Mouse (Mus musculus) kidney, postnatal 4 days (tissue): ENCODE measurements at regions not wholly inside any gene's neighbourhood (a gene's known extent, or its start where the extent isn't known, plus 50 kb on each side); places are given as distances from the start of the nearest gene placed in this dataset.
"Not testable (repeated sequence)": the region's sequence is repeated elsewhere in the genome, so short reads cannot be mapped to it uniquely, and the experiment has no call there.

ENCODE experiments used
- DNase-seq, 2 experiments: peaks; one replicate each; pipeline ENCODE4 v3.0.0; 2021; ENCODE audit warnings: mixed read lengths in 2 of 2

DNA sequence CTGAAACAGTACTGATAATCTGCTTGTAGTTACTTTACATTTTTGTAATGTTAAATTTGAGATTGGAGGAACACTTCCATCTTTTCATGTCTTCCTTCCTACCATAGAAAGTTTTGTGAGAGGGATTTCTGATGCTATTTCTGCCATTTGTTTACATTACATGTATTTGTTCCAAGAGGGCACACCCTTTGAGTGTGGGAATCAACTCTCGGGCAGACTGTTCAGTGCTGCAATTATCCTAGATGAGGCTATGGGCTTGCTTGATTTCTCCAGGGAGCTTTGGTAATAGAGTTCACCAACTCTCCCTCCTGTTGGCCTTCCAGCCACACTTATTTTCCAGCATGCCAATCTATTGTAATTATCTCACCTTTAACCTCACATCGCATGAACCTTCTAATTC, 52.4 kb downstream of the Gm13691 start:
- DNase-seq = no peak

DNA sequence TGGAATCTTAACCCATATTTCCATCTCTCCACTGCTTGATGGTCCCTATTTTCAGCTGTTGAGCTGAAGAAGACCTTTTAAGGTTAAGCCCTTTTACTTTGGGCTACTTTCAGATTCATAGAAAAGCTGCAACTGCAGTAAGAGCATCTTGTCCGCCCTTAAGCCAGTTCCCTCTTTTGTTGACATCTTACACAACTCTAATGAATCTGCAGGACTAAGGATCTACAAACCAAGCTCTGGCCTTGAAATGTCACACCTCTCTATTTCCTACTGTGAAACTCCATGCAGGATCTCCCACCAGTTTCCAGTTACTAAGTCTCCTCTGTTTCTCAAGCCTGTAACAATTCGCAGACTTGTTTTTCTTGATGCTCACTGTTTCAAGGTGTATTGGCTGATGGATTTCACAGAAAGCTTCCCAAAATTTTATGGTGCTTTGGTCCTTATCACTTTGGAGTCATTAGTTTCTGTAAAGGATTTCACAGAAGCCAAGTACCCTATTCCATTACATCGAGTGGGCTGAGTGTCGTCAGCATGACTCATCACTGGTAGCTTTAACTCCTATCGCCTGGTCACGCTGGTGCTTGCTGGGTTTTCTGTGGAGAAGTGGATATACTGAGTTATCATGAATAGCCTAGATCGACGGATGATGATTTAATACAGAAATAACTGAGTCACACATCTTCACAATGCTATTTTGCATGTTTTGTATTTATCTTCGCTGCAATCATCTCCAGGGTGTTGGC, 58.2 kb downstream of the Gm13691 start:
- no peak for DNase-seq

- no peak for DNase-seq
Observed at GRCm38 (mm10) chr2:84051883-84052331, 61.6 kb downstream of the Gm13691 start.

GRCm38 (mm10) chr2:84059246-84059645, 68.9 kb downstream of the Gm13691 start:
- peak in 1 of 2 experiments; percentile 20 for DNase-seq

DNA sequence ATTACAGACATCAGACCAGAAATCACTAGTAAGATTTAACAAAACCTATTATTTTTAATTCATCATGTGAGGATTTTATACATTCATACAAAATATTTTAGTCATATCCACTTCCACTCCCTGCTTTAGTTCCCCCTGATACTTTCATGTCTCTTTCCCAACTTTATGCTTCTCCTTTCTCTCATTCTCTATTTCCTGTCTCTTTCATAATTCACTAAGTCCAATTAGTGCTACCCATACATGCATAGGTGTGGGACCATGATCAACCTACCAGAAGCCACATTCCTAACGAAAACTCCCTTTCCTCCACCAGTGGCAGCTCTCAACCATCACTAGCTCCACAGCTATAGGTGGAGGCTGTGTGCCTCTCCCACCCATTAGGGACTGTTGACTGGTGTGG, 70.9 kb downstream of the Gm13691 start:
- no peak for DNase-seq

GRCm38 (mm10) chr2:84064371-84064770, 74.0 kb downstream of the Gm13691 start:
- DNase-seq = no peak

DNA sequence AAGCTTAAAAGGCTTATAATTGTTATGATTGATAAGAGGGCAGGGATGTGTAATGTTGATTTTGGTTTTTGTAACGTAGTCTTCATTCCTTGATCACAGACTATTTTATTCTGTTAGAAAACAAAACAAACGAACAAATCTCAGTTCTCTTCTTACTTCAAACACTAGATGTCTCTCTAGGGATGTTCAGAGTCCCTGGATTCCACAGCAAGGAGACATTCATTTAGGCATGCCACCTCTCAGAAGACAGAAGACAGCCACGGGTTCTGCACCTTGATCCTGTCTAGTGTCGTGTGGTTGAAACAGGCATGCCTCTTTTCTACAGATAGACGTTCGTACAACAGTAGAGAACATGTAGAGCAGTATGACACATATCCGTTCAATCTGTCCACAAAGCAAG, 74.7 kb downstream of the Gm13691 start:
- peak; percentile 3 to 6 for DNase-seq

DNA sequence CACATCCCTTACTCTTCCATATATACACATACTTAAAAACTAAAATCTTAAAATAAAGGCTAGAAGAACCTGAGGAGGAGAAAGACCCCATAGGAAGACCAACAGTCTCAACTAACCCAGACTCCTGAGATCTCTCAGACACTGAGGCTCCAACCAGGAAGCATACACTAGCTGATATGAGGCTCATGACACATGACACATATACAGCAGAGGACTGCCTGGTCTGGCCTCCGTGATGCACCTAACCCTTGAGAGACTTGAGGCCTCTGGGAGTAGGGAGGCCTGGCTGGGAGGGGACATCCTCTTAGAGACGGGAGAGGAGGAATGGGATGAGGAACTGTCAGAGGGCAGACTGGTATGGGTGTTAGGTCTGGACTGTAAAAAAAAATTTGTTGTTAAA, 75.4 kb downstream of the Gm13691 start:
- no peak for DNase-seq

- no peak for DNase-seq
Observed at GRCm38 (mm10) chr2:84066151-84066693, 75.9 kb downstream of the Gm13691 start.

DNA sequence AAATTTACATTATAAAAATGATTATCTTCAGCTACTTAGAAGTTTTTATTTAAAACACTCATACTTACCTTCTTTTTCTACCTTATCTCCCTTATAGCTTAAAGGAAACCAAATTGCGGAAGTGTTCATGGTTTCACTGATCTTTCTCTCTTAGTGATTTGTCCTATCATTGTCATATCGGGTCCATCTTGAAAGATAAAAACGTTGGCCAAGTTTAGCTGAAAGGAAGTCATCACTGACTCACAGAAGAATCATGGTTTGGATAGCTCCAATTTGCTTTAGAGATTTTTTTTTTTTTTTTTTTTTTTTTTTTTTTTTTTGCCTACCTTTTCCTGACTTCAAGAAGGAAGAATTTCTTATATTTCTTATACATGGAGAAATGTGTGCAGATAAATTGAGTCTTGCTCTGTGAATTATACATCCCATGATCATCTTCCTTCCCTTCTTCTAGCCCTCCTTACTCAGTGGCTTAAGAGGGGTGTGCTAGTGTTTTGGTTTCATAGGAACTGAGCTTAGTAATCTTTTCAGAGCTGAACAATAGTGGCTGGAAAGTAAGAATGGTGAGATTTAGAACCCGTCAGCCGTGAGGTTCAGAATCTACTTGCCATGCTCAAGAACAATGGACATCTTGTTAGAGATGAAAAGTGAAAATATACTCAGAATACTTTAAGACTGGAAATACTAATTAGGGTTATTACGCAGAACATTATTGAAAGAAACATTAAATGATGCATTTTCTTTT, 76.6 kb downstream of the Gm13691 start:
- DNase-seq = no peak

GRCm38 (mm10) chr2:84068617-84069016, 78.3 kb downstream of the Gm13691 start:
- no peak for DNase-seq

DNA sequence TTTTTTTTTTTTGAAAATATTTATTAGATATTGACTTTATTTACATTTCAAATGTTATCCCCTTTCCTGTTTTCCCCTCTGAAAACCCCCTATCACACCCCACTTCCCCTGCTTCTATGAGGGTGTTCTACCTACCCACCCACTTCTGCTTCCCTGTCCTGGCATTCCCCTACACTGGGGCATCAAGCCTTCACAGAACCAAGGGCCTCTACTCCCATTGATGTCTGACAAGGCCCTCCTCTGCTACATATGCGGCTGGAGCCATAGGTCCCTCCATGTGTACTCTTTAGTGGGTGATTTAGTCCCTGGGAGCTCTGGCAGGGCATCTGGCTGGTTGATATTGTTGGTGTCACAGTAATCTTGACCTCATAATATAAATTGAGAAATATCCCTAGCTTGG, 79.1 kb downstream of the Gm13691 start:
- DNase-seq = not testable (repeated sequence)

DNA sequence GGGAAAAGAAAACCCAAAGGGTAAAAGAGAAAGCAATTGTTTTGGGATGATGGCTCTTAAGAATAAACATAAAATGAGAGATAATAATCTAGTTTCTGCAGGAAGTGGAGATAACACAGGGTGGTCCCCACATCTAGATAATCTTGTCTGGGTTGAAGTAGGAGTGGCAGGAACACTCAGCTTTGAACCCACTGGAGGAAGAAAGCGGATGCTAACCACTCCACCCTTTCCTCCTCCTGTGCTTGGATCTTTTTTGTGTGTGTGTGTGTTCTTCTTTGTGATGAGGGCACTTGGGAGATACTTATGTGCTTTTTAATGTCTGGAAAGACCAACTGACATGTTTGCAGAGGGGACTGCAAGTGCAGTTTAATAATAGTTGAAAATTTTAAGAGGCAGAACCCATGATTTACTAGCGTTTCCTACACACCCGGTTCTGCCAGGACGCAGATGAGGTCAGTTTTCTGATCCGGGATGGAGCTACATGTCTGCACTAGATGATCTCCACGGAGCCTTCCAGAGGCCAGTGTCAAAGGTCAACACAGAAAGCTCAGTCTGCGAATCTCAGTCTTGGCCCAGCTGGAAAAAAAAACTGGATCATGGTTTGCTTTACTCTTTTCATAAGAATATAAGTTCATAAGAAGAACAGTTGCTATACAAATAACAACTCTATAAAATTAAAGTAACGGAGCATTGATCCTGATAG, 82.7 kb downstream of the Gm13691 start:
- peak; percentile 12 to 44 for DNase-seq

GRCm38 (mm10) chr2:84075944-84076343, 85.6 kb downstream of the Gm13691 start:
- no peak for DNase-seq

DNA sequence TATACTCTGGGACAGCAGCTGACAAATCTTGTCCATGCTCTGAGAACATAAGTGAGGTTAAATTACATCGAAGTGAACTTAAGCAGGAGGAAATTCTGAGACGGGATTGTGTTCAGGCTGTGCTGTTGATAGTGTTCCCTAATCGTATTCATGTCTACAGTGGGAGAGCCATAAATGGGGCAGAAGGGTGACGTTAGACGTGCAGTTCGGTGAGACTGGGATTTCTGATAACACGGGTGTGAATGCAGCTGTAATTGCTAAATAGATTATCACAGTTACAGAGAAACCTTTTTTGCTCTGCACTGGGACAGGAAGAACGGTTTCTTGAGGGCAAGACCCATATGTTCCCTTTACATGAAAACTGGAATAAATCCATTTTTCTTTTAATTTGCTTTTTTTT, 88.9 kb downstream of the Gm13691 start:
- DNase-seq = no peak

DNA sequence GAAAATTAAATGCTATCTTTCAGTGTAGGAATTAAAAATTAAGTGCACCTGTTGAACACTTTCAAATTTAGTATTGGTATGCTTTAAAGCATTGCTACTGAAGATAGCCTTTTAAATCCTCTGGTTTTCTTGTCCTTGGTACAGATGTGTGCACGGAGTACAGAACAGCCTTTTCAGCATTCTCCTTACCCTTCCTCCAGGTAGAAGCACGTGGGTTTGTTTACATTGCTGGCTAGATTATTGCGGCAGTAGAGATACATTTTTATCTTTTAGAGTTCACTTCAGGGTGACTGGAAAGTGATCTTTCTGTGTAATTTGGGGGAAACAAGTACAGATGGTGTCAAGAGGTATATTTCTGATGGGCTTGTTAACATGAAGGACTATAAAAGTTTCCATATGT, 89.9 kb downstream of the Gm13691 start:
- DNase-seq = no peak

- no peak for DNase-seq
Observed at GRCm38 (mm10) chr2:84094751-84095150, 104.4 kb downstream of the Gm13691 start.

GRCm38 (mm10) chr2:84098746-84099145, 108.4 kb downstream of the Gm13691 start:
- DNase-seq = no peak

DNA sequence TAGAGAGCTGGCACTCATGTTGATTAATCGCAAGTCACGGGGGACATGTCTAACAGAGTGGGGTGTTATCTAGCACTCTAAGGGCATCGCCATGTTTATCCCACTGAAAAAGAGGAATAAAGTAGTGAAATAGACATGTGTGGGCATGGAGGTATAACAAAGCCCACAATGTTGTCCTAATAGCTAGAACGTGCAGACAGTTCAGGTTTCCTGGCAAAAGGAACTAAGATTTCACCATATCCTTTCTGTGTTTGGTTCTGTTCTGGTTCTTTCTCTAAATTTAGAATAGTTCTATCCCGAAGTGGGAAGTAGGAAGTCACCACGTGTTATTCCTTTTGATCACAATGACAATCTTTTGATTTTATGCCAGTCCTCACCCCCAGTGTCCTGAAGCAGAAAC, 123.2 kb downstream of the Gm13691 start:
- DNase-seq = no peak

GRCm38 (mm10) chr2:84119839-84120238, 129.5 kb downstream of the Gm13691 start:
- DNase-seq = no peak

DNA sequence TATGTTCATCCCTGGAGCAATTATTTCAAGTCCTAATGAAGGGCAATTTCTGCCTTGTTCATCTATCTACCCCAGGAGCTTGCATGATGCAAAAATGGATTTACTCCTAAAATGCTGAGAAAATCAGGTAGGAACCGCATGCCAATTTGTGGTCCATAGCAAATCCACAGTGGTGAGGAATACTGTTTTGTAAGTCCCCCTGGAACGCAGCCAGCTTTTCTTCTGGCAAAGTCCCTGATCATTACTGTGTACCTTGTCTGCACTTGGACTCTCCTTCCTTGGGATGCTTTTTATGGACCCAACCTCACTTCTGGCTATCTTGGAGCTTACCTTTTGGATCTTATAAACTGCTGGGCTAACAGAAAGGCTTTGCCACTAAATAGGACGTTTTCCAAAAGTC, 137.2 kb downstream of the Gm13691 start:
- peak in 1 of 2 experiments; percentile 7 for DNase-seq

DNA sequence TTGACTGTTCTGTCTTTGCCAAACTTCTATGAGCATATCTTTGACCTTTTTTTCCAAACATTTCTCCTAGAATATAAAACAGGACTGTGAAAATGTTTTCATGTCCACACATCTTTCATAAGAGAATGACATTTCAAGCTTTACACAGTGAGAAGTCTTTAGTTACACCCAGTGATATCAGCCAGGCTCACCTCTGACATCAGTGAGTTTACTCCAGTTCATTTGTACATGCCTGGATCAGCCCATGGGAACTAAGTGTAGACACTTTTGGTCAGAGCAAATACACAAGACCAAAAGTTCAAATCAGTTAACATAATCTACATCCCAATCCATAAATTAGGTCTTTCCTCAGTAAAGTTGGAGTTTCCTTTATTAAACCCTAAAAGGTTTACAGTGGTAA, 171.4 kb downstream of the Gm13691 start:
- DNase-seq = no peak

DNA sequence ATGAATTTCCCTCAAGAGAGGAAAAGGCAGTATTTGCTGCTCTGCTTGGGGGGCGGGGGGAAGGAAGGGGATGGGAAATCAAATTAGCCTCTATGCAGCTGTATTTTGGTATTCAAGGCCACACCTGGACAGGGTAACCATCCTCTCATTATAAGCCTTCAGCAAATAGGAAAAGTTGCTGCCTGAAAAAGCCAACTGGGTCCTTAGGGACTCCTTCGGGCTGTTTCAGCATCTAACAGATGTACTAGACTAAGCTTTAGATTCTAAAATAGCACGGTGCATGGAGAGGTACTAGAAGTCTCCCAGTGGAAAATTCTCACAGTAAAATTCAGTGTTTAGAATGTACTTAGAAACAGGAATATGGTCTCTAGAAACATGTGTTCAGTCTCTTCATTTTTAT, 183.1 kb downstream of the Gm13691 start:
- DNase-seq = no peak
